Mouse (Mus musculus): ENCODE measurements around the gene Prrc2b.

GRCm38 (mm10) chr2:32189060-32189681 is 38.3 kb downstream of the Prrc2b start:
- no peak for TF ChIP-seq FLI1 (IDR thresholded peaks at IDR 0.05; ENCODE audit: low read length)
- no peak for TF ChIP-seq GATA1 (IDR thresholded peaks at IDR 0.05; ENCODE audit: borderline replicate concordance, low read length)

All from megakaryocyte, embryonic 14.5 days (primary cell).